Mouse (Mus musculus) testis, adult 2 months (tissue): ENCODE data around the gene Arhgef11.

Experiments
- CTCF ChIP-seq: fragments of 200-500 bp; IDR thresholded peaks from 2 replicates; pipeline ENCODE4 v1.5.1; 2012; ENCODE audit warnings: low read depth, mild to moderate bottlenecking, inconsistent platforms, low read length, moderate library complexity; ENCODE audit not compliant: control insufficient read depth, insufficient read depth, insufficient replicate concordance
- POLR2A ChIP-seq: fragments of 200-500 bp; IDR thresholded peaks from 2 replicates; pipeline ENCODE4 v1.6.1; 2012; ENCODE audit warnings: low read depth, mild to moderate bottlenecking, inconsistent platforms, low read length, moderate library complexity; ENCODE audit not compliant: control insufficient read depth

DNA sequence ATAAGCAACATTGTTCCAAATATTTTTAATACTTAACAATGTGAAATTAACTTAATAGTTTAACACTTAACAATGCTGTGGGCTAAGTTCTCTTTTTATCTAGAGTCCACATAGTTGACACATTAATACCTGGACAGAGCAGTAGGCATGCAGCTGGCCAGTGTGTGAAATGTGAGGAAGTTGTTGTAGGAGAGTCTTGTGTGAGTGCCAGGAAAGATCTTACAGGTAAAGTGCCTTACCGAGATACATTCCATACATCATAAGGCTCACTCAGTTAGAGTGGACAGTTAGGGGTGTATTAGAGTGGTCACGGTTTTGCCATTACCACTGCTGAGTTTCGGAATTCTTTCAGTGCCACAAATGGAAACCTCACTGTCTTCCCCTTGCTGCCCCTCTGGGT, 31.7 kb downstream of the Arhgef11 start:
- TF ChIP-seq CTCF, result no peak
- TF ChIP-seq POLR2A, result no peak
